Mouse (Mus musculus) limb, embryonic 11.5 days (tissue): ENCODE measurements around the gene Ocrl. TPM values are rescaled to one million over a fixed set of nuclear protein-coding genes. Genes with fewer than 3 reads are reported as not detected.

Experiments used
- ATAC-seq: fragments of 200-750 bp; cut with Nextera tagmentation; 2 replicates; pipeline ENCODE4 v1.8.0; 2017; ENCODE audit warnings: low read depth; ENCODE audit not compliant: insufficient number of reproducible peaks, low FRiP score, low TSS enrichment
- DNase-seq: peaks from one replicate; pipeline ENCODE4 v3.0.0-alpha.2; 2015; ENCODE audit warnings: low spot score
- H3K27ac ChIP-seq: fragments of 300-500 bp; sonication (generic); replicated peaks from 2 replicates; pipeline ENCODE4 v1.5.1; 2014; ENCODE audit warnings: low read depth, mild to moderate bottlenecking, low read length
- H3K27me3 ChIP-seq: fragments of 300-500 bp; sonication (generic); 2 replicates; pipeline ENCODE4 v1.6.1; 2014; ENCODE audit warnings: mild to moderate bottlenecking, low read length, mixed read lengths; ENCODE audit not compliant: control insufficient read depth, insufficient read depth
- H3K36me3 ChIP-seq: fragments of 300-500 bp; sonication (generic); 2 replicates; pipeline ENCODE4 v1.6.1; 2014; ENCODE audit warnings: mild to moderate bottlenecking, low read length, moderate library complexity, mixed read lengths; ENCODE audit not compliant: control insufficient read depth, insufficient read depth
- H3K4me1 ChIP-seq: fragments of 300-500 bp; sonication (generic); 2 replicates; pipeline ENCODE4 v1.6.1; 2014; ENCODE audit warnings: low read length, mixed read lengths; ENCODE audit not compliant: control insufficient read depth, insufficient read depth
- H3K4me2 ChIP-seq: fragments of 300-500 bp; sonication (generic); 2 replicates; pipeline ENCODE4 v1.6.1; 2014; ENCODE audit warnings: low read depth, mild to moderate bottlenecking, moderate library complexity; ENCODE audit not compliant: severe bottlenecking
- H3K4me3 ChIP-seq: fragments of 300-500 bp; sonication (generic); 2 replicates; pipeline ENCODE4 v1.5.1; 2014; ENCODE audit warnings: low read depth, low read length
- H3K9ac ChIP-seq: fragments of 300-500 bp; sonication (generic); 2 replicates; pipeline ENCODE4 v1.6.1; 2014; ENCODE audit warnings: mild to moderate bottlenecking, low read length
- H3K9me3 ChIP-seq: fragments of 300-500 bp; sonication (generic); 2 replicates; pipeline ENCODE4 v1.6.1; 2016; ENCODE audit warnings: low read length; ENCODE audit not compliant: control insufficient read depth
- WGBS: fragments of 180-500 bp; shearing (Covaris S2); extraction: QIAGEN DNeasy Blood & Tissue Kit; methylation state at CpG from one replicate; pipeline ENCODE4 v1.1.7; 2014; 5-methylcytosine and 5-hydroxymethylcytosine counted together
- polyA plus RNA-seq: library from polyadenylated mRNA; unstranded; fragments of >200 nt; fragmentation: Nextera tagmentation; extraction: Ambion mirVana; gene quantifications from 2 replicates; pipeline ENCODE4 v1.2.1, GENCODE M21; 2014

Gene Ocrl
- polyA plus RNA-seq, 1 experiment from 2014 or later: 22.4 TPM

- H3K36me3 ChIP-seq: no peaks in the 10 kb centered on the region
- H3K27ac ChIP-seq: no peak overlapping the region
- H3K27me3 ChIP-seq: no peaks in the 10 kb centered on the region
- H3K4me1 ChIP-seq: no peaks in the 10 kb centered on the region
- H3K9ac ChIP-seq: no peak overlapping the region
- DNase-seq: no peak
- no peak overlapping the region for H3K4me3 ChIP-seq
- 86% methylated on average over 7 of the region's 7 CpGs for WGBS
- no peaks in the 10 kb centered on the region for H3K9me3 ChIP-seq
- H3K4me2 ChIP-seq: no peak overlapping the region
- ATAC-seq: no peak
These were observed 1.4 kb downstream of the Ocrl start for GRCm38 (mm10) chrX:47913543-47913938.

DNA sequence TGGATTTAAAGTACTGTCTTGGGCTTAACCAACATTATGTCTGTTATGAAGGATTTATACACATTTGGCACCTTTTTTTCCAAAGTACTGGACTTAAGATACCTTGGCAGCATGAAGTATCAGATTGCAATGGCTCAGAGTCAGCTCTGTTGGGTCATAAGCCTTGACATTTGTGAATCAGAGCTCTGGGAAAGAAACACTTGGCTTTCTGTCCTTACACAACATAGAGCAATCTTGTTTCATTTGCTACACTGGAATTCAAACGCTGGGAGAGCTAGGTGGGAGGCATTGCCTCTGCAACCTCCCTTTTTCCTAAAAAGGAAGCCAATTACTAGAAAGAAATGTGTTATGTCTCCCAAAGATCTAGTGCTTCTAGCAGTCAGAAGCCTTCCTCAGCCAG is 4.6 kb downstream of the Ocrl start:
- DNase-seq: no peak
- 86% methylated on average over 1 of the region's 1 CpGs for WGBS
- ATAC-seq: no peak
- H3K4me2 ChIP-seq: no peak overlapping the region
- H3K9ac ChIP-seq: no peak overlapping the region
- no peak overlapping the region for H3K4me3 ChIP-seq
- H3K27me3 ChIP-seq: no peaks in the 10 kb centered on the region
- no peaks in the 10 kb centered on the region for H3K36me3 ChIP-seq
- H3K9me3 ChIP-seq: no peaks in the 10 kb centered on the region
- no peak overlapping the region for H3K27ac ChIP-seq
- H3K4me1 ChIP-seq: no peaks in the 10 kb centered on the region

DNA sequence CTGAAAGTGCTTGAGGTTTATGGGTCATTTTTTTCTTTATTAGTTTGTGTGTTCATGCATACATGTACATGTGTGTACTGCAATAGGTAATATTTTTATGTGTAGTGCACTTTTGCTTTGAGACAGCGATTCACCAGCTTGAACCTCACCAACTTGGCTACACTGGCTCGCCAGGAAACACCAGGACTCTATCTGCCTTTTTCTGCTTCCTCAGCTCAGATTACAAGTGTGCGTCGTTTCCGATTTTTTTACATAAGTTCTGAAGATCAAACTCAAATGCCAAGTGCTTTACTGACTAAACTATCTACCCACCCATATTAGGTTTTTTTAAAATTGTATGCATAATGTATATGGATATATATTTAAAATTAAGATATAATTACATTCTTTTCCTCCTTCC is 8.4 kb downstream of the Ocrl start:
- 90% methylated on average over 5 of the region's 5 CpGs for WGBS

GRCm38 (mm10) chrX:47927981-47928380 is 15.8 kb downstream of the Ocrl start:
- H3K9ac ChIP-seq: no peak overlapping the region
- 85% methylated on average over 3 of the region's 3 CpGs for WGBS
- no peak for DNase-seq
- H3K27me3 ChIP-seq: no peaks in the 10 kb centered on the region
- no peak overlapping the region for H3K4me3 ChIP-seq
- ATAC-seq: no peak
- H3K9me3 ChIP-seq: no peaks in the 10 kb centered on the region
- no peaks in the 10 kb centered on the region; the same call in 1 of the 2 replicates for H3K36me3 ChIP-seq
- H3K4me2 ChIP-seq: no peak overlapping the region
- no peaks in the 10 kb centered on the region for H3K4me1 ChIP-seq
- H3K27ac ChIP-seq: no peak overlapping the region

More for the DNA sequence above, 8.4 kb downstream of the Ocrl start:
- Histone ChIP-seq H3K4me2 (no peak overlapping the region), H3K4me3 (no peak overlapping the region), H3K9ac (no peak overlapping the region), H3K36me3 (no peaks in the 10 kb centered on the region), H3K27me3 (no peaks in the 10 kb centered on the region), H3K9me3 (no peaks in the 10 kb centered on the region), H3K4me1 (no peaks in the 10 kb centered on the region), H3K27ac (no peak overlapping the region)
- DNase-seq (no peak), ATAC-seq (no peak)

- no peak overlapping the region for H3K9ac ChIP-seq
- ATAC-seq: no peak
- H3K4me1 ChIP-seq: no peaks in the 10 kb centered on the region
- H3K36me3 ChIP-seq: no peaks in the 10 kb centered on the region; the same call in 1 of the 2 replicates
- no peaks in the 10 kb centered on the region for H3K27me3 ChIP-seq
- WGBS: 80% methylated on average over 3 of the region's 3 CpGs
- H3K27ac ChIP-seq: no peak overlapping the region
- H3K4me2 ChIP-seq: no peak overlapping the region
- H3K4me3 ChIP-seq: no peak overlapping the region
- no peaks in the 10 kb centered on the region for H3K9me3 ChIP-seq
- no peak for DNase-seq
These were observed 18.3 kb downstream of the Ocrl start for GRCm38 (mm10) chrX:47930449-47930848.

DNA sequence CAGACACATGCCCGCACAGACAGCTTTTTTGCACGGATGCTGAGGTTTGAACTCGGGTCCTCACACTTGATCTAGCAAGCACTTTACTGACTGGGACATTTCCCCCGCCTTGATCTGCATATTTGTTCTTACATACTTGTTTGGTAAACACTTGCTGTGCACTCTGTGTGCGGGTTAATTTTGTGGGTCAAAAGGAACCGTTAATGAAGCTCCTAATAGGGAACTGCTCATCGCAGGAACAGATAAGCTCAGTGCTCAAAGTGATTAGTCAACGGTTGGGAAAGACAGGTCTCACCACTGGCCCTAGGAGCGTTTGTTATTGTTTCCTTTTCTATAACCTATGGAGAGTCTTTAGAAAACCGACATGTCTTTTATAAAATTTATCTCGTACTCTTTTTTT is 22.2 kb downstream of the Ocrl start:
- ATAC-seq: no peak
- Histone ChIP-seq H3K9me3 (no peaks in the 10 kb centered on the region), H3K4me3 (no peak overlapping the region), H3K4me1 (no peaks in the 10 kb centered on the region), H3K4me2 (no peak overlapping the region), H3K36me3 (no peaks in the 10 kb centered on the region; the same call in 1 of the 2 replicates), H3K27me3 (no peaks in the 10 kb centered on the region), H3K9ac (no peak overlapping the region), H3K27ac (no peak overlapping the region)
- DNase-seq: no peak
- 88% methylated on average over 11 of the region's 11 CpGs for WGBS

- Histone ChIP-seq H3K4me1 (no peaks in the 10 kb centered on the region), H3K36me3 (no peaks in the 10 kb centered on the region), H3K4me2 (no peak overlapping the region), H3K4me3 (no peak overlapping the region), H3K9me3 (no peaks in the 10 kb centered on the region), H3K27me3 (no peaks in the 10 kb centered on the region), H3K27ac (no peak overlapping the region), H3K9ac (no peak overlapping the region)
- DNase-seq (no peak), ATAC-seq (no peak)
- 85% methylated on average over 5 of the region's 5 CpGs for WGBS
These were observed 24.7 kb downstream of the Ocrl start for GRCm38 (mm10) chrX:47936885-47937284.

- DNase-seq: no peak
- no peak overlapping the region for H3K4me3 ChIP-seq
- WGBS: 51% methylated on average over 2 of the region's 2 CpGs
These were observed 25.6 kb downstream of the Ocrl start for GRCm38 (mm10) chrX:47937740-47938139.

GRCm38 (mm10) chrX:47949729-47950128 is 37.5 kb downstream of the Ocrl start:
- H3K9ac ChIP-seq: no peak overlapping the region
- H3K4me1 ChIP-seq: no peaks in the 10 kb centered on the region
- no peaks in the 10 kb centered on the region for H3K9me3 ChIP-seq
- no peaks in the 10 kb centered on the region for H3K36me3 ChIP-seq
- DNase-seq (no peak), ATAC-seq (no peak)
- H3K4me3 ChIP-seq: no peak overlapping the region
- H3K4me2 ChIP-seq: no peak overlapping the region
- no peak overlapping the region for H3K27ac ChIP-seq
- H3K27me3 ChIP-seq: no peaks in the 10 kb centered on the region
- 65% methylated on average over 3 of the region's 3 CpGs for WGBS

More at GRCm38 (mm10) chrX:47937740-47938139, 25.6 kb downstream of the Ocrl start:
- H3K36me3 ChIP-seq: no peaks in the 10 kb centered on the region
- H3K4me2 ChIP-seq: no peak overlapping the region
- no peaks in the 10 kb centered on the region for H3K4me1 ChIP-seq
- H3K9ac ChIP-seq: no peak overlapping the region
- no peaks in the 10 kb centered on the region for H3K27me3 ChIP-seq
- H3K27ac ChIP-seq: no peak overlapping the region
- no peak for ATAC-seq
- no peaks in the 10 kb centered on the region for H3K9me3 ChIP-seq
